Mouse (Mus musculus) kidney, embryonic 16.5 days (tissue): ENCODE results near the gene Emc6. TPM values are rescaled to one million over a fixed set of nuclear protein-coding genes. Genes with fewer than 3 reads are reported as not detected.
A peak's percentile ranks its signal among the peaks of the same experiment; 100 is the strongest.

Source experiments
- ATAC-seq: fragments of 200-750 bp; cut with Nextera tagmentation; 2 replicates; pipeline ENCODE4 v1.8.0; 2017; ENCODE audit warnings: moderate TSS enrichment; ENCODE audit not compliant: low FRiP score, low TSS enrichment
- H3K27ac ChIP-seq: fragments of 300-500 bp; sonication (generic); 2 replicates; pipeline ENCODE4 v1.5.1; 2014; ENCODE audit warnings: low read length
- H3K27me3 ChIP-seq: fragments of 300-500 bp; sonication (generic); 2 replicates; pipeline ENCODE4 v1.6.1; 2014; ENCODE audit warnings: low read length, control low read depth, mixed read lengths; ENCODE audit not compliant: insufficient read depth
- H3K36me3 ChIP-seq: fragments of 300-500 bp; sonication (generic); 2 replicates; pipeline ENCODE4 v1.6.1; 2014; ENCODE audit warnings: low read length, control low read depth, mixed read lengths; ENCODE audit not compliant: insufficient read depth
- H3K4me1 ChIP-seq: fragments of 300-500 bp; sonication (generic); 2 replicates; pipeline ENCODE4 v1.6.1; 2014; ENCODE audit warnings: low read length, control low read depth, mixed read lengths; ENCODE audit not compliant: insufficient read depth
- H3K4me2 ChIP-seq: fragments of 300-500 bp; sonication (generic); replicated peaks from 2 replicates; pipeline ENCODE4 v1.6.1; 2014; ENCODE audit warnings: low read depth, low read length
- H3K4me3 ChIP-seq: fragments of 300-500 bp; sonication (generic); 2 replicates; pipeline ENCODE4 v1.5.1; 2014; ENCODE audit warnings: mild to moderate bottlenecking, low read length
- H3K9ac ChIP-seq: fragments of 300-500 bp; sonication (generic); replicated peaks from 2 replicates; pipeline ENCODE4 v1.6.1; 2014; ENCODE audit warnings: low read length
- H3K9me3 ChIP-seq: fragments of 300-500 bp; sonication (generic); 2 replicates; pipeline ENCODE4 v1.6.1; 2016; ENCODE audit warnings: low read length, control low read depth
- WGBS: fragments of 180-500 bp; shearing (Covaris S2); extraction: QIAGEN DNeasy Blood & Tissue Kit; methylation state at CpG from one replicate; pipeline ENCODE4 v1.1.7; 2014; 5-methylcytosine and 5-hydroxymethylcytosine counted together
- polyA plus RNA-seq: library from polyadenylated mRNA; unstranded; fragments of >200 nt; fragmentation: Nextera tagmentation; extraction: Ambion mirVana; gene quantifications from 2 replicates; pipeline ENCODE4 v1.2.1, GENCODE M21; 2015

Gene Emc6
- polyA plus RNA-seq, 1 experiment from 2014 or later = 123 TPM

DNA sequence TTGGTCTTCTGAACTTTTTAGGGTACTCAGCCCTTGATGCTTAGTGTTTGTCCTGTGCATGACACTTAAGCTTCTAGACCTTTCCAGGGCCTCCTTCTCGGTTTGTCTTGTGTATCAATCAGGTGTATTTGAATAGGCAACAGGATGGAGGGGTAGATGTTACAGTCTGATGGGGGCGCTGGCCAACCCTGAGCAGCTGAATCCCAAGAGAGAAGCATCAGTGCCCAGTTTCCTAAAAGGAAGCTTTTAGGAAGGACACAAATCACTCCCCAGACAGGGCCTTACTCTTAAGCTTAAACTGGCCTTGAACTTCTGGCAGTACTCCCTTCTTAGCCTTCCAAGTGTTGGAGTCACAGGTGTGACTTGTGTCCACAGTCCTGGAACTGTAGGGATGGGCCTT is 1.1 kb upstream of the Emc6 start:
- Histone ChIP-seq H3K27ac (peak overlapping the region; percentile 98), H3K36me3 (peaks cover 27% of the 10 kb centered on the region), H3K27me3 (no peaks in the 10 kb centered on the region), H3K4me3 (peak overlapping the region; percentile 84), H3K9me3 (no peaks in the 10 kb centered on the region), H3K9ac (peak overlapping the region; percentile 87), H3K4me2 (peak overlapping the region; percentile 61), H3K4me1 (peaks cover 29% of the 10 kb centered on the region)
- no peak for ATAC-seq
- whole genome bisulfite sequencing = 0% methylated on average over 2 of the region's 2 CpGs

DNA sequence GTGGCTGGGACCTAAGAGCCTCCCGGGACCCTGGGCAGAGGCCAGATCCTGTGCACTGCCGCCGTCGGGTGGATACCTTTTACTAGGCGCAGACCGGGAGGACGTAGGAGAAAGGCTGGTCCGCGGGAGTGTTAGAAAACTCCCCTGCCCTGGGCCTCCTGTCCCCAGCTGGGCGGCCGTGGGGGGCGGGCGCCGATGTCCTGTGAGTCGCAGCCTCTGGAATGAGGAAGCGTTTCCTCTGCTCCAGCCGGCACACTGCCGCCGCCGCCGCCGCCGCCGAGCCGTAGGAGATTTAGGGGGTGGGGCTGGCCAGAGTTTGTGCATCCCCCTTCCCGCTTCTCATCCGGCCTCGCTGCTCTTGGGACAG is 655 bp upstream of the Emc6 start:
- Histone ChIP-seq H3K4me1 (peaks cover 33% of the 10 kb centered on the region), H3K4me3 (peak overlapping the region; percentile 84), H3K4me2 (peak overlapping the region; percentile 61), H3K27me3 (no peaks in the 10 kb centered on the region), H3K36me3 (peaks cover 24% of the 10 kb centered on the region), H3K9me3 (no peaks in the 10 kb centered on the region), H3K27ac (peak overlapping the region; percentile 98), H3K9ac (peak overlapping the region; percentile 87)
- WGBS = under 1% methylated on average over 28 of the region's 28 CpGs
- ATAC-seq = peak; percentile 90

DNA sequence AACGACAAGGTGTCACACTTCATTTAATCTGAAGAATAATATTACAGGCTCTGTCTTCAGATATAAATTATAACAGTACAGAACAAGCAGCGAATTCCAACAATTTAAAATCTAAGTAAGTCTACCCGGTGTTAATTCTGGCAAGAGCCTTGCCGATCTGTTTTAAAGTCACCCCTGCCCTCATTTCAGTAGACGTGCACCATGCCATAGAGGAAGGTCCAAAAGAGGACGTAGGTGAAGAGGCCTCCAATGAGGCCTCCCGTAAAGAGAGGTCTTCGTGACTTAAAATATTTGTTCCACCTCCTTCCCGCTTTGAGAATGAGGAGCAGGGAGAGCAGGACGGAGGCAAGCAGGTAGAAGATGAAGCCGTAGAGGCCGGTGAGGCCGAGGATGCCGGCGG is 651 bp downstream of the Emc6 start:
- no peak for ATAC-seq

DNA sequence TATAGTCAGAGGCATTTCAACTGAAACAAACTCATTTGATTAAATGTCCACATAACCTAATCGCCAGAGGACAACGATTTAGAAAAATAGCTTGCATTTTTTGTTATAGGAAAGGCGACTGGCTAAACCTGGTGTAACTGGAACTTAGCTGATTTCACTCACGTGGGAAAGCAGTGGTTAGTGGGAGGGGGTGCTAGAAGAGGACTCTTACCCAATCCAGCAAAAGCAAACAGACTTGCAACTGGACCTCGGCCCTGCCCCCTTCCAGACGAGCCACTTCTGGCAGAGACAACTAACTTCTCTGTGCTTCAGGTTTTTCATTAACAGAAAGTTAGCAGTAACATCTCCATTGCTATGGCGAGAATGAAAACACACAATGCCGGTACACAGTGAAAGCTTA is 1.2 kb downstream of the Emc6 start:
- H3K36me3 ChIP-seq = peaks cover 14% of the 10 kb centered on the region
- no peak for ATAC-seq
- H3K9ac ChIP-seq = peak overlapping the region; percentile 88
- 27% methylated on average over 8 of the region's 8 CpGs for WGBS
- no peaks in the 10 kb centered on the region for H3K27me3 ChIP-seq
- peak overlapping the region; percentile 80 for H3K4me2 ChIP-seq
- H3K27ac ChIP-seq = peak overlapping the region; percentile 98
- H3K4me3 ChIP-seq = peak overlapping the region; percentile 84
- H3K9me3 ChIP-seq = no peaks in the 10 kb centered on the region
- H3K4me1 ChIP-seq = peaks cover 39% of the 10 kb centered on the region

More for the DNA sequence above, 651 bp downstream of the Emc6 start:
- no peaks in the 10 kb centered on the region for H3K9me3 ChIP-seq
- H3K4me2 ChIP-seq = peak overlapping the region; percentile 80
- peak overlapping the region; percentile 88 for H3K9ac ChIP-seq
- H3K27me3 ChIP-seq = no peaks in the 10 kb centered on the region
- peak overlapping the region; percentile 84 for H3K4me3 ChIP-seq
- H3K4me1 ChIP-seq = peaks cover 39% of the 10 kb centered on the region
- peak overlapping the region; percentile 98 for H3K27ac ChIP-seq
- H3K36me3 ChIP-seq = peaks cover 18% of the 10 kb centered on the region
- under 1% methylated on average over 15 of the region's 15 CpGs for WGBS

DNA sequence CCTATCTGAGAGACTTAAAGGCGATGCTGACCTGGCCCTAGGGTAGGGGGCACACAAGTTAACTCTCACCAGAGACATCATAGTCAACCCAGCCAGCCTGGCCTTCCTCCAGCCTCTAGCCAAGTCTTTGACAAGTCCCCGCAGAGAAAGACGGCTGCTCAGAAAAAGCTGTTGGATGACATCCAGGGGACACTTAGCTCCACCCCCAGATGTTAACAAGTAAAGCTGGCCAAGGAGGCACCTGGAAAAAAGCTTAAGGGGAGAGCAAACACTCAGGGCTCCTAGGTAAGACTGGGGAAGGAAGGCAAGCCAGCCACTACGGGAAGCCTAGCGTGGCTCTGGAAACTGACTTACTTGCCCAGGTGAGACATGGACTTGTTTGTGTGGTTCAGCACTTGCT is 4.7 kb downstream of the Emc6 start:
- 45% methylated on average over 5 of the region's 5 CpGs for WGBS
- Histone ChIP-seq H3K36me3 (peaks cover 10% of the 10 kb centered on the region), H3K4me1 (peaks cover 27% of the 10 kb centered on the region), H3K9ac (no peak overlapping the region), H3K4me2 (no peak overlapping the region), H3K27me3 (no peaks in the 10 kb centered on the region), H3K9me3 (no peaks in the 10 kb centered on the region), H3K4me3 (no peak overlapping the region), H3K27ac (no peak overlapping the region)
- ATAC-seq = no peak

DNA sequence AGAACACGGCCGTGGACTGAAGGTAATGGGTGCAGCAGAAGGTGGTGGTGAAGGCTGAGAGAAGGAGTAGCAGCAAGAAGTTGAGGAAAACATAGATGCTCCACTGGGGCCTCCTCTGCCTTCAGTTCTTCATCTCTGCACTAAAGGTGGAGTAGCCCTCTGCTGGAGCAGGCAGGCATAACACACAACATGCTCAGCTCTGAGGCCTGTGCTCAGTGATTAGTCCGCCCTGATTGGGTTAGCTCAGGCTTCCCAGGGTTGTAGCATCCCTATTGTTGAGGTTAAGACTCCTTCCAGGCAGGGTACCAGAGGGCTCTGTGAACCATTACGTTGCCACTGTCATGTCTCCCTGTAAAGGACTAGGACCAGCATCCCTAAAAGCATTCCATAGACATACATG is 7.6 kb downstream of the Emc6 start:
- ATAC-seq = 0 out of 2 replicates have a peak, but pooled peaks have one; percentile 39

DNA sequence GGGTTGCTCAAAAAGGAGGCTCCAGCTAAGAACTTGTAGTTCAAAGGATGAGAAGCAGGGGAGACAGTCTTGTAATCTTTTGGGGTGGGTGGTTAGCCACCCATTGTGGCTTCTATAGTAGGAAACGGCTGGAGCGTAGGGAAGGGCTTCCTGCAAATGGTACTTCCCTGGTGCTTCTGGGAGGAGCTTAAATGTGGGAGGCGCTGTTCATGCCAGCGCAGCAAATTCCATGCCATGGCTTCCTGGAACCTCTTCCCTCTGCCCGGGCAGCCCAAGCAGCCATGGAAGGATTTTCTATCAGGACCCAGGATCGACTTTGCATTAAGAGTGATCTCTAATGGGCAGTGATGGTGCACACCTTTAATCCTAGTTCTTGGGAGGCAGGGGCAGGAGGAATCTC is 8.3 kb downstream of the Emc6 start:
- H3K9ac ChIP-seq = no peak overlapping the region
- 81% methylated on average over 6 of the region's 6 CpGs for WGBS

More for the DNA sequence above, 7.6 kb downstream of the Emc6 start:
- H3K4me1 ChIP-seq = peaks cover 10% of the 10 kb centered on the region; the same call in 1 of the 2 replicates
- 49% methylated on average over 4 of the region's 4 CpGs for WGBS
- H3K27ac ChIP-seq = no peak overlapping the region
- H3K4me3 ChIP-seq = no peak overlapping the region
- H3K9ac ChIP-seq = no peak overlapping the region
- H3K9me3 ChIP-seq = no peaks in the 10 kb centered on the region
- H3K36me3 ChIP-seq = peaks cover 4% of the 10 kb centered on the region
- no peak overlapping the region for H3K4me2 ChIP-seq
- no peaks in the 10 kb centered on the region for H3K27me3 ChIP-seq

DNA sequence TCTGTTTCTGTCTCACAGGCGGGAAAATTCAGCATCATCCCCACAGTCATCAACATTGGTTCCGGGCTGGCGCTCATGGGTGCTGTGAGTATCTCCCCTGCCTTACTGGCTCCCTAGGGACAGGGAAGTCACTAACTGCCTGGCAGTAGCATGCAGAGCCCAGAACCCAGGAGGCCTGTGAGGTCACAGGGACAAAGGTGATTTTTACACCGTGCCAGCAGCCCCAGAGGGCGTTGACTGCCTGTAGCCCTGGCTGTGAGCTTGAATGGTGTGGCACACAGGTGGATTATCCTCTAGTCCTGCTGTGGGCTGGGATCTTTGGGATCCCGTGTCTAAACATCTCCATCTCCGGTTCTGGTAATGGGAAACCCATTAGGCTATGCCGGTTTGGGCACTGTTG is 8.8 kb downstream of the Emc6 start:
- H3K36me3 ChIP-seq = no peaks in the 10 kb centered on the region; the same call in 1 of the 2 replicates
- ATAC-seq = no peak
- H3K4me2 ChIP-seq = no peak overlapping the region
- H3K27me3 ChIP-seq = no peaks in the 10 kb centered on the region
- 0 out of 2 replicates have a peak, but pooled peaks cover 10% of the 10 kb centered on the region for H3K4me1 ChIP-seq
- WGBS = 78% methylated on average over 8 of the region's 8 CpGs
- no peak overlapping the region for H3K9ac ChIP-seq
- no peaks in the 10 kb centered on the region for H3K9me3 ChIP-seq
- H3K27ac ChIP-seq = no peak overlapping the region
- no peak overlapping the region for H3K4me3 ChIP-seq

More for the DNA sequence above, 8.3 kb downstream of the Emc6 start:
- H3K4me2 ChIP-seq = no peak overlapping the region
- no peaks in the 10 kb centered on the region; the same call in 1 of the 2 replicates for H3K36me3 ChIP-seq
- no peak overlapping the region for H3K27ac ChIP-seq
- no peak for ATAC-seq
- 0 out of 2 replicates have a peak, but pooled peaks cover 10% of the 10 kb centered on the region for H3K4me1 ChIP-seq
- no peaks in the 10 kb centered on the region for H3K9me3 ChIP-seq
- no peaks in the 10 kb centered on the region for H3K27me3 ChIP-seq
- H3K4me3 ChIP-seq = no peak overlapping the region

DNA sequence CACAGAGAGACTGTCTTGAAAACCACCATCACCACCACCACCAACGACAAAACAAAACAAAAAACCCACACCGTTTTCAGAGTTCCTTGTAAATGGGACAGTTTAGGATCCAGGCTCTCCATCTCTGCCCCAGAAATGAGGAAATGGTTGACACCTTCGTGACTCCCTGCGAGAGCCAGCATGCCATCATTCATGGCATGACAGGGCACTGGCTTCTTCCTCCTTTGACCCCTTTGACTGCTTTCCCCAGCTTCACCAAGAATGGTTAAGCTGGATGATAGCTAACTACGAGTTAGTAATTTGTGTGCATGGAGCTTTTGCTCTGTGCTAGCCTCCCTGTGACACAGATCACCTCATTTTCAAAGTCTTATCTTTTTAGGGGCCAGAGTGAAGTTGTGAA is 14.6 kb downstream of the Emc6 start:
- Histone ChIP-seq H3K4me3 (no peak overlapping the region), H3K27me3 (peaks cover 21% of the 10 kb centered on the region), H3K4me2 (no peak overlapping the region), H3K4me1 (peaks cover 8% of the 10 kb centered on the region), H3K36me3 (no peaks in the 10 kb centered on the region), H3K27ac (no peak overlapping the region), H3K9ac (no peak overlapping the region), H3K9me3 (no peaks in the 10 kb centered on the region)
- WGBS = 45% methylated on average over 5 of the region's 5 CpGs
- no peak for ATAC-seq

DNA sequence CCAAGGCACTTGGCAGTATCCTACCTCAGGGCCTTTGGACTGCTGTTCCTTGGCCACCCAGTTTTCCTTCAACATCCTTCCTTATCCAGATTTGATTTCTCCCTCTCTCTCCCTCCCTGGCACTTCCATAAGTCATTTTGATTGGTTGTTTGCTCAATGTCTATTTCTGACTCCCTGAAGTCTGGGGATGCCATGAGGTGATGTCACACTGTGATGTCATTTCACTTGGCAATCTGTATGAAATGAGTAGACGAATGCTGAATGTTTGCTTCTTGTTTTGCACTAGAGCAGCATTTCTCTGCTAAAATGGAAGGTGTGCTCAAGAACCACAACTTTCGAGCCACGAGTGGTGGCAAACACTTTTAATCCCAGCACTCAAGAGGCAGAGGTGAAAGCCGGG is 15.2 kb downstream of the Emc6 start:
- Histone ChIP-seq H3K27ac (no peak overlapping the region), H3K27me3 (peaks cover 23% of the 10 kb centered on the region), H3K4me2 (no peak overlapping the region), H3K4me1 (peaks cover 8% of the 10 kb centered on the region), H3K4me3 (no peak overlapping the region), H3K9me3 (no peaks in the 10 kb centered on the region), H3K9ac (no peak overlapping the region), H3K36me3 (no peaks in the 10 kb centered on the region)
- no peak for ATAC-seq
- 84% methylated on average over 4 of the region's 4 CpGs for WGBS
